ENCODE assay signal across 16 mouse cellular contexts in genomic region chr11:32616091-32616490, GRCm38 (mm10). TPM values are rescaled to one million over a fixed set of nuclear protein-coding genes. Genes with fewer than 3 reads are reported as not detected.
DNase-seq lines count a peak whose midpoint lies in the region; ATAC-seq and TF ChIP-seq lines count a peak whose summit lies in the region.
"Had no signal": no experiment of that assay in that cellular context is flagged by ENCODE, and none has a peak within 500 bp of the region (broad histone marks: within the 10 kb centered on the region; RNA-seq: fewer than 3 reads in every experiment).

No protein-coding gene starts in this region.

- H3K4me2 ChIP-seq in heart, embryonic 11.5 days, result peak overlapping the region; percentile 41
- H3K4me2 ChIP-seq in stomach, embryonic 16.5 days (ENCODE audit: low read depth, low read length), result no peak overlapping the region
- H3K4me2 ChIP-seq in stomach, postnatal 0 days (replicated peaks; ENCODE audit: low read depth), result no peak overlapping the region
- H3K4me2 ChIP-seq in embryonic facial prominence, embryonic 11.5 days (ENCODE audit: low read depth, low read length), result peak overlapping the region; percentile 21; the same call in 1 of the 2 replicates
- no peak overlapping the region for H3K4me2 ChIP-seq in neural tube, embryonic 15.5 days
- H3K4me2 ChIP-seq: forebrain, embryonic 13.5 days; neural tube, embryonic 13.5 days had no signal

- DNase-seq in heart, adult 18-20 months, result no peak
- DNase-seq in stomach, postnatal 0 days (ENCODE audit: low spot score), result no peak
- no peak for DNase-seq in embryonic facial prominence, embryonic 11.5 days (ENCODE audit: low spot score)
- DNase-seq in urinary bladder, adult 2 months (ENCODE audit: low spot score), result no peak
- DNase-seq: adrenal gland, adult 8-10 months; kidney, adult 9 months; kidney, postnatal 36 days; layer of hippocampus, postnatal 36 days had no signal

- TF ChIP-seq CTCF in stomach, postnatal 0 days (IDR thresholded peaks at IDR 0.05; ENCODE audit: low read depth), result no peak

- no peak for TF ChIP-seq EP300 in stomach, postnatal 0 days (optimal IDR thresholded peaks at IDR 0.05)

- no peak overlapping the region for H3K27ac ChIP-seq in heart, embryonic 11.5 days (ENCODE audit: low read depth, low read length)
- H3K27ac ChIP-seq in stomach, embryonic 16.5 days (ENCODE audit: low read length), result no peak overlapping the region
- no peak overlapping the region for H3K27ac ChIP-seq in stomach, postnatal 0 days (replicated peaks)
- H3K27ac ChIP-seq in embryonic facial prominence, embryonic 11.5 days (replicated peaks; ENCODE audit: low read depth, low read length), result no peak overlapping the region
- H3K27ac ChIP-seq in neural tube, embryonic 15.5 days (replicated peaks), result no peak overlapping the region
- H3K27ac ChIP-seq: forebrain, embryonic 13.5 days; liver, embryonic 14.5 days; midbrain, embryonic 12.5 days; neural tube, embryonic 13.5 days had no signal

- 0 out of 2 replicates have a peak, but pooled peaks have one; percentile 25 for ATAC-seq in heart, embryonic 11.5 days (replicated peaks; ENCODE audit: insufficient number of reproducible peaks, low FRiP score, low TSS enrichment)
- no peak for ATAC-seq in stomach, embryonic 16.5 days (ENCODE audit: insufficient read depth, low FRiP score)
- ATAC-seq in stomach, postnatal 0 days (ENCODE audit: low FRiP score, low TSS enrichment), result no peak
- no peak for ATAC-seq in embryonic facial prominence, embryonic 11.5 days (replicated peaks; ENCODE audit: insufficient number of reproducible peaks, low FRiP score, low TSS enrichment, low read depth)
- no peak for ATAC-seq in neural tube, embryonic 15.5 days (ENCODE audit: low FRiP score)
- ATAC-seq: forebrain, embryonic 13.5 days; hindbrain, embryonic 16.5 days had no signal

- H3K4me3 ChIP-seq in heart, embryonic 11.5 days (ENCODE audit: low read depth, low read length), result no peak overlapping the region
- no peak overlapping the region for H3K4me3 ChIP-seq in stomach, embryonic 16.5 days (replicated peaks; ENCODE audit: low read length)
- no peak overlapping the region for H3K4me3 ChIP-seq in stomach, postnatal 0 days (ENCODE audit: low read depth, low read length)
- H3K4me3 ChIP-seq in embryonic facial prominence, embryonic 11.5 days (ENCODE audit: low read depth, low read length), result no peak overlapping the region
- no peak overlapping the region for H3K4me3 ChIP-seq in neural tube, embryonic 15.5 days (replicated peaks)
- H3K4me3 ChIP-seq: forebrain, embryonic 13.5 days; midbrain, embryonic 12.5 days; neural tube, embryonic 13.5 days had no signal

- no peaks in the 10 kb centered on the region for H3K27me3 ChIP-seq in heart, embryonic 11.5 days (ENCODE audit: control insufficient read depth, insufficient read depth, low read length)
- no peaks in the 10 kb centered on the region for H3K27me3 ChIP-seq in stomach, embryonic 16.5 days (ENCODE audit: control insufficient read depth, insufficient read depth, low read length)
- no peaks in the 10 kb centered on the region for H3K27me3 ChIP-seq in stomach, postnatal 0 days (ENCODE audit: control insufficient read depth, insufficient read depth, low read length)
- H3K27me3 ChIP-seq in embryonic facial prominence, embryonic 11.5 days (ENCODE audit: control insufficient read depth, insufficient read depth, low read length), result no peaks in the 10 kb centered on the region
- no peaks in the 10 kb centered on the region for H3K27me3 ChIP-seq in neural tube, embryonic 15.5 days (replicated peaks)
- H3K27me3 ChIP-seq: forebrain, embryonic 13.5 days; midbrain, embryonic 12.5 days; neural tube, embryonic 13.5 days had no signal

- H3K9ac ChIP-seq in heart, embryonic 11.5 days (ENCODE audit: low read depth, low read length), result no peak overlapping the region
- H3K9ac ChIP-seq in stomach, embryonic 16.5 days (ENCODE audit: low read length), result peak overlapping the region; percentile 20; the same call in 1 of the 2 replicates
- no peak overlapping the region for H3K9ac ChIP-seq in stomach, postnatal 0 days (ENCODE audit: low read length)
- H3K9ac ChIP-seq in embryonic facial prominence, embryonic 11.5 days (replicated peaks; ENCODE audit: low read length), result no peak overlapping the region; the same call in 1 of the 2 replicates
- H3K9ac ChIP-seq in neural tube, embryonic 15.5 days (replicated peaks), result no peak overlapping the region
- H3K9ac ChIP-seq: forebrain, embryonic 13.5 days; liver, embryonic 14.5 days; midbrain, embryonic 12.5 days; neural tube, embryonic 13.5 days had no signal

- H3K9me3 ChIP-seq in heart, embryonic 11.5 days (replicated peaks; ENCODE audit: control insufficient read depth, low read length), result no peaks in the 10 kb centered on the region
- no peaks in the 10 kb centered on the region for H3K9me3 ChIP-seq in stomach, embryonic 16.5 days (replicated peaks; ENCODE audit: control insufficient read depth, low read length)
- H3K9me3 ChIP-seq in stomach, postnatal 0 days (ENCODE audit: control insufficient read depth, low read length), result no peaks in the 10 kb centered on the region
- no peaks in the 10 kb centered on the region for H3K9me3 ChIP-seq in embryonic facial prominence, embryonic 11.5 days (replicated peaks; ENCODE audit: control insufficient read depth, low read length)
- no peaks in the 10 kb centered on the region for H3K9me3 ChIP-seq in neural tube, embryonic 15.5 days (replicated peaks)
- H3K9me3 ChIP-seq: forebrain, embryonic 13.5 days; midbrain, embryonic 12.5 days; neural tube, embryonic 13.5 days had no signal

- WGBS in heart, embryonic 11.5 days (ENCODE audit: insufficient replicate concordance), result 67% methylated on average over 6 of the region's 6 CpGs
- 62% methylated on average over 6 of the region's 6 CpGs for WGBS in stomach, embryonic 16.5 days
- 68% methylated on average over 6 of the region's 6 CpGs for WGBS in stomach, postnatal 0 days
- WGBS in embryonic facial prominence, embryonic 11.5 days, result 62% methylated on average over 6 of the region's 6 CpGs
- 88% methylated on average over 6 of the region's 6 CpGs for WGBS in neural tube, embryonic 15.5 days

- H3K4me1 ChIP-seq in heart, embryonic 11.5 days (ENCODE audit: control insufficient read depth, insufficient read depth, low read length), result peaks cover 27% of the 10 kb centered on the region
- peaks cover 18% of the 10 kb centered on the region for H3K4me1 ChIP-seq in stomach, embryonic 16.5 days (ENCODE audit: control insufficient read depth, insufficient read depth, low read length)
- H3K4me1 ChIP-seq in stomach, postnatal 0 days (replicated peaks; ENCODE audit: control insufficient read depth, insufficient read depth), result 0 out of 2 replicates have a peak, but pooled peaks cover 3% of the 10 kb centered on the region
- no peaks in the 10 kb centered on the region; the same call in none of the 2 replicates for H3K4me1 ChIP-seq in embryonic facial prominence, embryonic 11.5 days (ENCODE audit: control insufficient read depth, insufficient read depth, low read length)
- peaks cover 12% of the 10 kb centered on the region for H3K4me1 ChIP-seq in neural tube, embryonic 15.5 days
- H3K4me1 ChIP-seq: forebrain, embryonic 13.5 days had no signal

- H3K36me3 ChIP-seq in heart, embryonic 11.5 days (ENCODE audit: control insufficient read depth, insufficient read depth, low read length), result no peaks in the 10 kb centered on the region
- H3K36me3 ChIP-seq in stomach, embryonic 16.5 days (ENCODE audit: control insufficient read depth, insufficient read depth, low read length), result no peaks in the 10 kb centered on the region; the same call in 1 of the 2 replicates
- no peaks in the 10 kb centered on the region for H3K36me3 ChIP-seq in stomach, postnatal 0 days (ENCODE audit: control insufficient read depth, insufficient read depth, low read length)
- H3K36me3 ChIP-seq in embryonic facial prominence, embryonic 11.5 days (replicated peaks; ENCODE audit: control insufficient read depth, insufficient read depth, low read depth, low read length), result no peaks in the 10 kb centered on the region
- H3K36me3 ChIP-seq in neural tube, embryonic 15.5 days, result 0 out of 2 replicates have a peak, but pooled peaks cover 4% of the 10 kb centered on the region
- H3K36me3 ChIP-seq: midbrain, embryonic 12.5 days had no signal

RNA-seq across cellular contexts. Expression of gene Fbxw11, which starts 26.4 kb away (rescaled TPM):
- 51.0 and 74.8 TPM in 2 replicates for polyA plus RNA-seq in heart, embryonic 11.5 days (2014; fragmentation: Nextera tagmentation; extraction: Ambion mirVana)
- total RNA-seq in heart, adult 18-20 months (2021), result 10 to 100 TPM; 47.4 to 52.1 TPM
- 61.1 and 65.0 TPM in 2 replicates for polyA plus RNA-seq in stomach, embryonic 16.5 days (2015; fragmentation: Nextera tagmentation; extraction: Ambion mirVana)
- 31.5 and 32.1 TPM in 2 replicates for polyA plus RNA-seq in stomach, postnatal 0 days (2015; fragmentation: Nextera tagmentation; extraction: Ambion mirVana)
- 83.3 and 90.6 TPM in 2 replicates for polyA plus RNA-seq in embryonic facial prominence, embryonic 11.5 days (2014; fragmentation: Nextera tagmentation; extraction: Ambion mirVana)
- polyA plus RNA-seq in neural tube, embryonic 15.5 days (2015; fragmentation: Nextera tagmentation; extraction: Ambion mirVana), result 107 and 110 TPM in 2 replicates
- 49.2 and 52.7 TPM in 2 replicates for polyA plus RNA-seq in urinary bladder, adult 2 months (2012; rRNA removed)

Comparison
In these comparisons a context has a peak if more than half of its experiments do, and no peak if none do; other contexts are left out.
1. H3K4me2 ChIP-seq: peak in heart, embryonic 11.5 days (single experiment) and embryonic facial prominence, embryonic 11.5 days (single experiment); none in stomach, embryonic 16.5 days (single experiment), stomach, postnatal 0 days (single experiment) and neural tube, embryonic 15.5 days (single experiment).